Mouse (Mus musculus): ENCODE measurements around the gene Prtn3.

Prtn3 gene

DNA sequence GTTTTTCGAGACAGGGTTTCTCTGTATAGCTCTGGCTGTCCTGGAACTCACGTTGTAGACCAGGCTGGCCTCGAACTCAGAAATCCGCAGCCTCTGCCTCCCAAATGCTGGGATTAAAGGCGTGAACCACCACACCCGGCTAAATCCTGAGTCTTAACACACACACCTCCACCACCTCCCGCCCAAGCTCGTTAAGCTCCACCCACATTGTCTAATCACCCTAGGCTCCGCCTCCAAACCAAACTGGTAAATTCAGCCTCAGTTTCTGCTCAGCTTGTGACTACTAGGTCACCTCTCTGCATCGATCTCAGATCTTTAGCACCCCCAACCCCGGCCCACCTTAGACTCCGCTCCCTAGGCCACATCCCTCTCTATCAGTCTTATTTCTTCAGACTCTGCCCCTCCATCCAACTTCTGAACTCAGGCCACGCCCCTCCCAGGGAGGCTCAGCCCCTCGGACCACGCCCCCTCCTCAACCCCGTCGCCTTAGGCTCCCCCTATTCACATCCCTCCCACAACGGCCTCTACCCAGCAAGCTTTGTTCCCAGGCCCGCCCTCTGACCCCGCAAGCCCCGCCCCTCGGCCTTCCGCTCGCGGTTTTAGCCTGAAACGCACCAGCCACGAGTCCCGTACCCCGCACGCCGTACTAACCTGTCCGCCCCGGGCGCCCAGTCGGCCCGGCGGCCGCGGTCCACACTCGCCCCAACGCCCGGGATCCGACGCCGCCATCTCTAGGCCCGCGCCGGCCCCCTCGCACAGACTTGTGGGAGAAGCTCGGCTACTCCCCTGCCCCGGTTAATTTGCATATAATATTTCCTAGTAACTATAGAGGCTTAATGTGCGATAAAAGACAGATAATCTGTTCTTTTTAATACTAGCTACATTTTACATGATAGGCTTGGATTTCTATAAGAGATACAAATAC is 34.2 kb downstream of the Prtn3 start, which contains the start of gene Med16:
TSS of gene Med16 (minus strand) at position 757 of the 925 bp plus-strand sequence.
- DNase-seq (ENCODE audit: low read depth, low spot score), result peak; percentile 84

DNA sequence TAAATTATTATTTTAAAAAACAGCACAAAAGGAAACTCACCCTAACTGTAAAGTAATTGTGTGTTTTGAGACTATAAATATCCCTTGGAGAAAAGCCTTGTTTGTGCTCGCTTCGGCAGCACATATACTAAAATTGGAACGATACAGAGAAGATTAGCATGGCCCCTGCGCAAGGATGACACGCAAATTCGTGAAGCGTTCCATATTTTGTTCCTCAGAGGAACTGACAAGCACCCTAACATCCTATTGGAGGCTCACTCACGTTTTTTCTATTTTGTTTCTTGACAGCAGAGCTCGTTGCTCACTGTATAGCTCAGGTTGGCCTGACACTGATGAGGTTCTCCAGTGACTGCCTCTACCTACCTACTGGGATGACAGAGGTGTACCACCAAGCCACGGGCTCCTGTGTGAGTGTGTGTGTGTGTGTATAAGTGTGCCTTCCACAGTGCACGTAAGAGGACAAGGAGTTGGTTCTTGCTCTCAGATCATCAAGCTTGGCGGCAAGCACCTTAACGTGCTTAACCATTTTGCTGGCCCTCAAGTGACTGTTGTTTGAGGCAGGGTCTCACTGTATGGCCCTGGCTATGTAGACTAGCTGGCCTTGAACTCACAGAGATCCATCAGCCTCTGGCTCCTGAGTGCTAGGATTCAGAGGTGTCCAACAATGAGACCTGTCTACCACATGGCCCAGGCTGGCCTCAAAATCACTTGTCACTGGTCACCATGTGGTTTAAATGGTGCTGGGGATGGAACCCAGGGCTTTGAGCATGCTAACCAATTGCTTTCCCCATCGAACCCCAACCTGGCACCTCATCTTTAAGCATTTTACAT is 35.0 kb downstream of the Prtn3 start:
- no peak for DNase-seq (ENCODE audit: low read depth, low spot score)

DNA sequence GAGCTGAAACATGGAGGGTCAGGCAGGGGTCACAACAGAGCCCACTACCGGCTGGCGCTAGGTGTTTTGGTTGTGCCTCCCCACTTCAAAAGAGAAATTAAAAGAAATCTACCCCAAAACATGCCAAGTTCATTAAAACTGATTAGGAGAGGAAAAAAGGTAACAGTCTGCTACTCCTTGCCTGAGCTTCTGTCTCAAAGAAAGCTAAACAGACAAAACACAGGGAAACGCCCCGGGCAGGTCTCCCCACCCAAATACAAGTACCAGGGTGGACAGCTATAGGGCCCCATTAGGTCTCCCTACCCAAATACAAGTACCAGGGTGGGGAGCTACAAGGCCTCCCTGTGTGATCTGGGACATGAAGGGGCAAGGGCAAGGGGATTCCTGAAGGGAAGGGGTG is 36.3 kb downstream of the Prtn3 start, which contains the start of gene Gm26602:
TSS of gene Gm26602 (plus strand) at position 301 of the 400 bp plus-strand sequence.
- DNase-seq (ENCODE audit: low read depth, low spot score), result no peak

DNA sequence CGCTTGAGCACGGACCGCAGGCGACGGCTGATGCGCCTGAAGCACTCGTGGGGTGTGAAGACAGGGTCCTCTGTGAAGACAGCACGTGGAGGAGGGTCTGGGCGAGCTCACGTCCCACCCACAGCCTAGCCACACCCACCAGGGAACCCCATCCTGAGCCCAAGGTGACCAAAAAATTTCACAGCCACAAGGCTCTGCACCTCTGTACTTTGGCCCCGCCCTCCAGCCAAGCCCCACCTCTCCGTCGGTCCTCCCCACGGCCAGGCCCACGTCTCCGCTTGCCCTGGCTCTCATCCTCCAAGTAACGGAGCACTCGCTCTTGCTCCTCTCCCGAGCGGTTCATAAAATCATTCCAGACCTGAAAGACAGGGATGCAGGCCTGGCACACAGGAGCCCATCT is 38.1 kb downstream of the Prtn3 start:
- no peak for DNase-seq (ENCODE audit: low read depth, low spot score)

DNA sequence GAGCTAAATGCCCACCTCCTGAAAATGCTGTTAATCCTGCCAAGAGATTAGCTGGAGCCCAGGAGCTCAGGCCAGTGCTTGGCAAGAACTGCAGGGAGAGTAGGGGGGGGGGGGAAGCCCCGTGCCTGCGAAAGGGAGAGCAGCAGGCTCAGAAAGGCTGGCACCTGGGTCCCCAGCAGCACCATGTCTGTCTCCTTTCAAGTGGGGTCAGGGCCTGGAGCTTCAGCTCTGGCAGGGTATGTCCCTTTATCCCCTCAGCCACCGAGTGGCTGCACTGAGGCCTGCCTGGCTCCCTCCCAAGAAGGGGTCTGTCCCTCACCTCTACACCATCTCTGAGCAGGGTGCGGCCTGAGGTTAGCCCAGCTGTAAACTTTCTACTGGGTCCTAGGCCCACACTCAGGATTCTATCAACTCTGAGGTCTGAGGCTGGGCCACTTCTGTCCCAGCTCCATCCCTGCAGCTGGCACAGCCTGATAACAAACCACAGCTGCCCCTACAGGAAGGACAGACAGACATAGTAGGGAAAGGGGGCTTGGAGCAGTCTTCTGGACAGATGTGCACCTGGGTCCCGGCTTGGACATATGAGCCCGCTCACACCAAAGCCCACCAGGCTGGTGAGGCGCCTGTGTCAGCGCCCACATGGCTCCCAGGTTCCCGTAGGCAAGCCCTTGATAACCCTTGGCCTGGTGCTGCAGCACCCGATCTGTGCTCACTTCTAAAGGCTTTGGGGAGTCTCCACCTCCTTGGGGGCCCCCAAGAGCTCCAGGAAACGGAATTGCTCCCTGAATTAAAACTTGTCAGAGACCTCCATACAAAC is 40.1 kb downstream of the Prtn3 start:
- no peak for DNase-seq (ENCODE audit: low read depth, low spot score)

DNA sequence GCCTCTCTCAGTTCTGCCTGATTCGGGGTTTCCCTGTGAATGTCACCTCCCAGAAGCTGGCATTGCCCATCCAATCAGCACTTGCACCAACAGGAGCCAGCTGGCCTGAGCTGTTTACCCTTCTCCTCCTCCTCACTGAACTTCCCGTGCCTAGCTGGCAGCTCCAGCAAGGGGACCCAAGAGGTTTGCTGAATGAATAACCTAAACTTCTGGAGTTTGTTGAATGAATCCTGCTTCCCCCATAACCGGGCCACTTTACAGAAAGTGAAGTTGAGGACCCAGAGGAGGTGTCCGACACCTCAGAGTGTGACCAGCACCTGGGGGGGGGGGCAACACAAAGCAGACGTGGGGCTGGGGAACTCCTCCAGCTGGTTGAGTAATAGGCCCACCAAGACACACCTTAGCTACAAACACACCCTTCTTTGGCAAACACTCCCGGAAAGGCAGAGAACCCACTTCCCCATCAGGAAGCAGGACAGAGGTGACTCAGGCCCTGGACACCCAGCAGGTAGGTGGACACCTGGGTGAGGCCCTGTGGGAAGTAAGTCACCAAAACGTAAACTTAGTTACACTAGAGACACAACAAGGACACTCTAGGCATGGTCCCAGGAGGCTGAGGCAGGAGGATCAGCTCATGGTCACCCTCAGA is 40.8 kb downstream of the Prtn3 start:
- DNase-seq (ENCODE audit: low read depth, low spot score), result no peak

DNA sequence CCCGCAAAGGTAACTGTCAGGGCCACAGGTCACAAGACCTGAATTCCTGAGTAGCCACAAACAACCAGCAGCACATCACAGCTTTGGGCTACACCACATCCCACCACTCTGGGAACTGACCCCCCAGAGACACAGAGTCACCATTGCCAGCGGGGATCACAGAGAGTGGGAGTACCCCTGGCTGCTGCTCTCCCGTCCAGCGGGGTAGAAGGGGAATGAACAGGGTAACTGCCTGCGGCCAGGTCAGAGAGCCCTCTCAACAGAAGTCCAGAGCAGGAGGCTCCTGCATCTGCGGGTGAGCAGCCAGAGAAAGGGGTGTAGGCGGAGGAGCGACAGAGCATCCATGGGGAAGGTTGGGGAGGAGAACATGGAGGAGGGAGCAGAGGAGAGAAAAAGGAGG is 41.8 kb downstream of the Prtn3 start:
- no peak for DNase-seq (ENCODE audit: low read depth, low spot score)

DNA sequence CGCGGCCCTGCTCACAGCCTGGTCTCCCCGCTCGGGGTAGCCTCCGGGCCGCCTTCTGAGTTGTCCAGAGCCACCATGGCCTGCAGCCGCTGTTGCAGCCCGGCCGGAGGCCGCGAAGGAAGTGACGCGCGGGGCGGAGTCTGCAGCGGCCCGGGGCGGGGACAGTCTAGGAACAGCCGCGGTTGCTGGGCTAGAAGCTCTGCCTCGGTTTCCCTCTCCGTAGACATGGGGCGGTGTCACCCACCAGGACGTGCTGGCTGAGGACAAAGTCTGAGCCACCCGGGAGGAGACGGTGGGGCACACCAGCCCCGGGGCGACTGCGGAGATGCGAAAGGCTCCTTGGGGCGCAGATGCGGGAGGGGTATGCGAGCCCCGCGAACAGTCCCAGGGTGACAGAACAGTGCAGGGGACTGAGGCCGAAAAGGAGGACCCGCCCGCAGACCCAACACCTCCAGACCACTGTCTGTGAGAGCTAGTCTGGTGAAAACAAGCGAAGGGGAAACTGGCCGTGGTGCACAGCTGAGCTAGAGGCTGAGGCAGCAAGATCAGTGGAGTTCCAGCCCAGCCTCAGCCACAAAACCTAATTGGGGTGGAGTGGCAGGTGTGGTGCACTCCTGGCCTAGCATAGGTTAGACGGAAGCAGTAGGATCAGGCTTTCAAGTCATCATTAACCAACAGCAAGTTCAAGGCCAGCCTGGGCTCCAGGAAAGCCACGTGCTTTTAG is 42.7 kb downstream of the Prtn3 start, which contains the start of gene Kiss1r:
TSS of gene Kiss1r (plus strand) at position 164 of the 724 bp plus-strand sequence.
- DNase-seq (ENCODE audit: low read depth, low spot score), result peak; percentile 67

DNA sequence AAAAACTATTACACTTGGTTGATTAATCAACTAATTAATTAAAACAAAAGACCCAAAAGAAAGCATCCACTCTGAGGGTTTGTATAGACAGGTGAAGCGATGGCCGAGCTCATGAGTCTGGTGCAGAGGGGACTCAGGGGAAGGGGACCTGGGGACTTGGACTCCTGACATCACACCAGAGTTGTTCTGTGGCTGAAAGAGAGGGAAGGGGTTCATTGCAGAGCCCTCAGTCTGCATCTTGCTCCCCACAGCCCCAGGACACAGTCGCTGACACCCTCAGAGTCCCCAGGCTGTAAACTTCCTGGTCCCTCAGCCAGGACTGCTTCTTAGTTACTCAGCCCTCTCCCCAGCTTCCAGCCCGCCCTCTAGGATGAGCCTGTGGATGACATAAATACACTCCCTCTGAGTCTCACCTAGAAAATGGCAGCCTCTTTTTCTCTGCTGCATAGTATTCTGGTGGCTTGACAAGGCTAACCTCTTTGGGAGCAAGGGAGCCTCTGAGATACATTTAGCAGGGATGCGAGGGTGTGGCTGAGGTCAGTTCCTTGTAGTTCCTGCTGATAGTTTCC is 43.3 kb downstream of the Prtn3 start:
- DNase-seq (ENCODE audit: low read depth, low spot score), result no peak

DNA sequence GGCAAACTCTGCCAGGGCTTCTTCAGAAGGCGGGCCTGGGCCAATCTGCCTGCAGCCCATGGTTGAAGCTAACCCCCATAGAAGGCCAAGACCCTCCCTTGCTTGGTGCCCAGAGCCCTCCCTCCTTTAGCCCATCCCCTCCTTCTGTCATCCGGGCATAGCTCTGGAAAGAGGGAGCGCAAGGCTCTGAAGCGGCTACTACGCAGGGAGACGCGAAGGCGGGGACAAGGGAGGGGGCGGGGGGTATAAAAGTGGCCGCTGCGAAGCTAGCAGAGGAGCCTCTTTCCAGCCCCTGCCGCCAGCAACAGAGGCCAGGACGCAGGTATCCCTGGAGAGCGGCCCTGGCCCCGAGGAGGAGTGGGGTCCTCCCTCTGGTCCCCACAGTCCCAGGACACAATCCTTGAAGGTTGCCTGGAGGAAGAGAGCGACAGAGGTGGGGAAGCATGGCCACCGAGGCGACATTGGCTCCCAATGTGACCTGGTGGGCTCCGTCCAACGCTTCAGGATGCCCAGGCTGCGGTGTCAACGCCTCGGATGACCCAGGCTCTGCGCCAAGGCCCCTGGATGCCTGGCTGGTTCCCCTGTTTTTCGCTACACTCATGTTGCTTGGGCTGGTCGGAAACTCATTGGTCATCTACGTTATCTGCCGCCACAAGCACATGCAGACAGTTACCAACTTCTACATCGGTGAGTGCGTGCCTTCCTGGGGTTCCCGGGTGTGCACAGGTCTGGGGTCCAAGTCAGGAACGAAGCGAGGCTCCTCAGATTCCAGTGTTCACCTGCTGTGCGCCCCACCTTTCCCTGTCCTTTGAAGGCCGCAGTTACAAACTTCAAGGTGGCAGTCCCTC is 44.2 kb downstream of the Prtn3 start:
- DNase-seq (ENCODE audit: low read depth, low spot score), result no peak

DNA sequence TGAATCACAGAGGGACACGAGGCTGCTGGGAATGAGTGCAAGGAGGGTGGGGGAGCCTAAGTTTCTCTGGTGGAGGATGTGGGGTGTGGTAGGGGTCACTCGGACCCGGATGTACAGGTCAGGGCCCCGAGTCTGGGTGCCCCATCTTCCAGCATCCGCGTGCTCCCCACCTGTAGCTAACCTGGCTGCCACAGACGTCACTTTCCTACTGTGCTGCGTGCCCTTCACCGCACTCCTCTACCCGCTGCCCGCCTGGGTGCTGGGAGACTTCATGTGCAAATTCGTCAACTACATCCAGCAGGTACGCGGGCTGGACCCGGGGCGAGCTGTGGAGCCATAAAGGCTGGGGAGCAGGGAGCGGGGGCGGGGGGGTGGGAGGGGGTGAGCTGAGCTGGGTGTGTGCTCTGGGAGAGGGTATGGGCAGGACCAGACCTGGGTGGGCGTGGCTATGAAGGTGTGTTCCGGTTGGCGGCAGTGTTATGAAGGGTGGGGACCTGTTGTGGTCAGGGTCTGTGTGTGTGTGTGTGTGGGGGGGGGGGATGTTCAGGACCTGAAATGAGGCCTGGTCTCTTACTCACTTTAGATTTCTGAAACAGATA is 45.1 kb downstream of the Prtn3 start:
- no peak for DNase-seq (ENCODE audit: low read depth, low spot score)

DNA sequence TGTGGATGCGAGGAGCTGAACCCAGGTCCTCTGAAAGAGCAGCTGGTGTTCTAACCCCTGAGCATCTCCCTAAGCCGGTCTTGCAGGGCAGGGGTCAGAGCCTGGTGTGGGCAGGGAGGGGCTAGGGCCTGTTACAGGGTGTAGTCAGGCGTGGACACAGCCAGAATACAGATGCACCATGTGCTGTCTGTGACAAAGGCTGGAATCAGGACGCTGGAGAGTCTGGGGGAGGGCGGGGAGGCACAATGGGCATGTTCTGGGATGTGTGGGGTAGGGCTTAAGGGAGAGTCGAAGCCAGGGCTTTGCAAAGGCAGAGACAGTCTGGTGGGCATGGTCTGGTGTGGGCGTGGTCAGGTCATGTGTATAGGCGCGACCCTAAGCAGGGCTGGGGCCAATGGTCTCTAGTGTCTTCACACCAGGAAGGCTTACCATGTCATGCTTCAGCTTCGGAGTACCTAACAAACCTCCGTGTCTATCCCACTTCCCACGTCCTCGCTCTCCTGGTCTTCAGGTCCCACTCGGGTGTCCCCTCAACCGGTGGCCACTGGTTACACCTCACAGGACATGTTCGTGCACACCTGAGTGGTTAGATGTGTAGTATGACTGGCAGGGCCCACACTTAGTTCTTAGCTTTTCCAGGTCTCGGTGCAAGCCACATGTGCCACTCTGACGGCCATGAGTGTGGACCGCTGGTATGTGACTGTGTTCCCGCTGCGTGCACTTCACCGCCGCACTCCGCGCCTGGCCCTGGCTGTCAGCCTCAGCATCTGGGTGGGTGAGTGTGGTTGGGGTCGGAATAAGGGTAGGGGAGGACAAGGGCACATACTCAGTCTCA is 46.0 kb downstream of the Prtn3 start:
- DNase-seq (ENCODE audit: low read depth, low spot score), result no peak

DNA sequence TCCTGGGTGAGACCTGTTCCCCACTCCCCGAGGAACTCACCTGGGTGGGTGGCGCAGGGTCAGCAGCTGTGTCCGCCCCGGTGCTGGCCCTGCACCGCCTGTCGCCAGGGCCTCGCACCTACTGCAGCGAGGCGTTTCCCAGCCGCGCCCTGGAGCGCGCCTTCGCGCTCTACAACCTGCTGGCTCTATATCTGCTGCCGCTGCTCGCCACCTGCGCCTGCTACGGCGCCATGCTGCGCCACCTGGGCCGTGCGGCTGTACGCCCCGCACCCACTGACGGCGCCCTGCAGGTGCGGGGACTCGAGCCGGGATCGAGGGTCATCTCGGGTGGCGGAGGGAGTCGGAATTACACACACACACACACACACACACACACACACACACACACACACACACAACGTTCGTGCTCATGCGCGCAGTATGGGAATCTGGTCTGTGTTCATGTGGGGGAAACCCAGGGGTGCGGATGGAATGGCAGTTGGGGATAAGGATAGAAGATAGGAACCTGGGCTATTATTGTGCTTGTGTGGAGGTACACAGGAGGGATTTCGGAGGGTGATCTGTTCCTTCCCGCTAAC is 46.8 kb downstream of the Prtn3 start, which contains the start of gene R3hdm4:
TSS of gene R3hdm4 (minus strand) at position 251 of the 578 bp plus-strand sequence.
- DNase-seq (ENCODE audit: low read depth, low spot score), result no peak

DNA sequence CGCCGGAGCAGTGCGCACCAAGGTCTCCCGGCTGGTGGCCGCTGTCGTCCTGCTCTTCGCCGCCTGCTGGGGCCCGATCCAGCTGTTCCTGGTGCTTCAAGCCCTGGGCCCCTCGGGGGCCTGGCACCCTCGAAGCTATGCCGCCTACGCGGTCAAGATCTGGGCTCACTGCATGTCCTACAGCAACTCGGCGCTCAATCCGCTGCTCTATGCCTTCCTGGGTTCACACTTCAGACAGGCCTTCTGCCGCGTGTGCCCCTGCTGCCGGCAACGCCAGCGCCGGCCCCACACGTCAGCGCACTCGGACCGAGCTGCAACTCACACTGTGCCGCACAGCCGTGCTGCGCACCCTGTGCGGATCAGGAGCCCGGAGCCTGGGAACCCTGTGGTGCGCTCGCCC is 47.3 kb downstream of the Prtn3 start:
- no peak for DNase-seq (ENCODE audit: low read depth, low spot score)

DNA sequence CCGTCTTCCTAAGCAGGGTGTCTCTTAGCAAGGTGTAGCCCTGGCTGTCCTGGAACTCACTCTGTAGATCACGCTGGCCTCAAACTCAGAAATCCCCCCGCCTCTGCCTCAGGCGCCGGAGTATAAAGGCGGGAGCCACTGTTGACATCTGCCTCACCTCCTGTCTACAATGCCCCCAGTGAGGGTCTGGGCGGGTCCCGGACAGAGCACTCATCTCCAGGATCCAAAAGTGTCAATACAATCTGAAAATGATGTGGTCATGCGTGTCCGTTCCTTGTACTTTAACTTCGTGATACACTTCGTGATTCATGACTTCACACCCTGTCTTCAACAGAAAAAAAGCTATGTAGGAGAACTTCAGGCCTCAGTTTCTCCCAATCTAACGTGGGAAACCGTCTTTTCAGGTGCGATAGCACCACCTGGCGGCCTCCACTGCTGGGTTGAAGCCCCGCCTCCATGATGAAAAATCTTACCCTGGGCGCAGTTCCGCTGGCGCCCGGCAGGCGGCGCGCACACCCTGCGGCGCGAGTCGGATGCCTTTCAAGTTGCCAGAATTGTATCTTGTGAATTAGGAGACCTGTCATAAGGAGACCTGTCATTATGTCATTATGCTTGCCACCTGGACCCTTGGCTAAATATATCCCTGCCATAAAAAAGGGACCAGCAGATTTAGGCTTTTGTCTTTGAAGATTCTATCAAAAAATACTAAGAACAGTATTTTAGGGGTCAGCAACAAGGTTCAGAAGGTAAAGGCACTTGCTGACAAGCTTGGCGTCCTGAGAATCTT is 50.9 kb downstream of the Prtn3 start:
- peak; percentile 82 for DNase-seq (ENCODE audit: low read depth, low spot score)

DNA sequence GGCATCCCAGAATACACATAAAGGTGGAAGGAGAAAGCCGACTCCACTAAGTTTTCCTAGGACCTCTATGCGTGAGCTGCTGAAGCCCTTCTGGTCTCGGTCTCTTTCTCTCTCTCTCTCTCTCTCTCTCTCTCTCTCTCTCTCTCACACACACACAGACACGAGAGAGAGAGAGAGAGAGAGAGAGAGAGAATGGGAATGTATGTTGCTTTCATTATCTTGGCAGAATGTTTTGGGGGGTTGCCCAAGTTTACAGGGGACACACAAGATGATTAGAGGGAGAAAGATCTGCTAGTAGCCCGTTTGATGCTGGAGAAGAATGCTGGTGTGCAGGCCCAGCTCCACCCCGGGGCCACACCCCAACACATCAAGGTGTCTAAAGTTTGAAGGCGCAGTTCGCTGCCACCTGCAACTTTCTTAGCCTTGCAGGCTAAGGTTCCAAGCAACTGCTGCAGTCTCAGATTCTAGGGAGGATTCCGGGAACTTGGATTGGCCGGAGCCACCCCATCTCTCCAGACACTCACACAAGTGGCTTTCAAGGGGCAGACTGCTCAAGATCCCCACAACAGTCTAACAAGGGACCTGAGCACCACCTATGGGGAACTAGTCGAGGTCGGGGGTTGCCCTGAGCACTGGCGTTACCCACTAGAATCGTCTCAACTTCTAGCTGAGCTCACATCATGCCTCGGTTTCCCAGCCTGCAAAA is 51.7 kb downstream of the Prtn3 start:
- DNase-seq (ENCODE audit: low read depth, low spot score), result no peak
